Mouse (Mus musculus) megakaryocyte-erythroid progenitor cell, adult 5-6 weeks (primary cell): ENCODE data around the gene Apol11a. TPM values are rescaled to one million over a fixed set of nuclear protein-coding genes. Genes with fewer than 3 reads are reported as not detected.
"Not testable (repeated sequence)": the region's sequence is repeated elsewhere in the genome, so short reads cannot be mapped to it uniquely, and the experiment has no call there.

Experiments used
- ATAC-seq: replicated peaks from 2 replicates; pipeline ENCODE4 v1.8.0; 2016; ENCODE audit warnings: mild to moderate bottlenecking, inconsistent platforms; ENCODE audit not compliant: severe bottlenecking, poor library complexity, low FRiP score, low TSS enrichment
- total RNA-seq, 2 experiments: library from RNA; stranded (forward) in 1 of 2; stranded (reverse) in 1 of 2; fragments of 200-1000, 215-1000 nt in 1 of 2; fragments of >200 nt in 1 of 2; fragmentation: Nextera tagmentation in 1 of 2; gene quantifications; 2 replicates each; pipeline ENCODE4 v1.2.3; 2014 to 2017

Apol11a gene
- total RNA-seq (2014; fragmentation: Nextera tagmentation), result not detected in 2 replicates
- not detected in 2 replicates for total RNA-seq (2017)

DNA sequence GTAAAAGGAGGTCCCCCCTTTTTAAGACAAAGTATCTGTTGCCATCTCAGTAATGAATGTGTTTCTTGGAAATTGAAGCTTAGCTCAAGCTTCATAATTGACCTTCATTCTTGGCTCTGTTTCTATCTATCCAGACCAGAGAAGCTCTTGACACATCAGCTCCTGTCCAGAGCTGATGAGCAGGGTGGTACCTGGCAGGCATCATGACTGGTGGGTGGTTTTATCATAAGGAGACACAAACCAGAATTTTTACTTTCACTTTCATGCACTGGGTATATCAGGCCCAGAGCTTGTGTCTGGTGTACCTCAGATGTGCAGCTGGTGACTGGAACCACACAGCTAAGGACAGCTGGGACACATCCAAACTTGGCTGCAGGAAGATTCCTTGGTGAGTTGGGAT, at the start of gene Apol11a:
Gene Apol11a (plus strand): TSS at position 306 of the 400 bp plus-strand sequence.
- ATAC-seq, result peak; percentile 52; the same call in 1 of the 2 replicates

DNA sequence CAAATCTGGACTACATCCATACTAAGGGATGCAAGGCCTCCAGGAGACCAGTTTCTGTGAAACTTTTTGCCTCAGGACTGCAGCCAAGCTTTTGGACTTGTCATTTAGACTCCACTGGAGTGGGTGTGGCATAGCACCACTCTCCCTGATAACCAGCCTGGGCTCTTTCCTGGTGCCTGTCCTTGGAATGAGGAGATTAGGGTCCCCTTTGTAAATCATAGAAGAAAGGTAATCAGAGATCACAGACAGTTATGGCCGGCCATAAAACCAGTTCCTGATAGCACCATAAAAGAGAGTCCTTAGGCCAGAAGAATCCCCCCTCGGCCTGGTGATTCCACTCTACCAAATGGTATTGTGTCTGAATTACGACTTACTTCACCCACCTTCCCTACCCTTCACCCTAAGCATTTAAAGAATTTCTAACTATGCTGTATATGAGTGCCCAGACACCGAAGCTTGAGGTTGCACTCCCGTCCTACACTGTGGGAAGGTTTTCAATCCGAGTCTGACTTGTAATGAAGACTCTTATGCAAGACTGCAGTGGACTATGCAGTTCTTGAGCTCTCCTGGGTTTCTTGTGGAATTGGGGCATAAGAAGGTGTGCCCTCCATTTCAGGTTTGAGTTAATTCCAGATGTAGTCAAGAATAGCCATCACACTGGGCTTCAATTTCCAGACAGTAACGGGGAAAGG, 33.2 kb upstream of the Apol11a start:
- not testable (repeated sequence) for ATAC-seq

DNA sequence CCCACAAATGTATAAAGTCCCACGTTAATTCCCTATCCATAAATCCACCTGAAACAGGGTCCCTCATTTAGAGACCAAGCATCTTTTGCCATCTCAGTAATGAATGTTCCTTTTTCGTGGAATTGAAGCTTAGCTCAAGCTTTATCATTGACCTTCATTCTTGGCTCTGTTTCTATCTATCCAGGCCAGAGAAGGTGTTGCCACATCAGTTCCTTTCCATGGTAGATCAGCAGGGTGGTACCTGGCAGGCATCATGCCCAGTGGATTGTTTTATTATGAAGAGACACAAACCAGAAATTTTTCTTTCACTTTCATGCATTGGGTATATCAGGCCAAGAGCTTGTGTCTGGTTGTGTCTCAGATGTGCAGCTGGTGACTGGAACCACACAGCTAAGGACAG, 31.4 kb upstream of the Apol11a start, which contains the start of gene Apol10a:
Gene Apol10a (plus strand): TSS at position 355 of the 400 bp plus-strand sequence.
- ATAC-seq, result not testable (repeated sequence)

DNA sequence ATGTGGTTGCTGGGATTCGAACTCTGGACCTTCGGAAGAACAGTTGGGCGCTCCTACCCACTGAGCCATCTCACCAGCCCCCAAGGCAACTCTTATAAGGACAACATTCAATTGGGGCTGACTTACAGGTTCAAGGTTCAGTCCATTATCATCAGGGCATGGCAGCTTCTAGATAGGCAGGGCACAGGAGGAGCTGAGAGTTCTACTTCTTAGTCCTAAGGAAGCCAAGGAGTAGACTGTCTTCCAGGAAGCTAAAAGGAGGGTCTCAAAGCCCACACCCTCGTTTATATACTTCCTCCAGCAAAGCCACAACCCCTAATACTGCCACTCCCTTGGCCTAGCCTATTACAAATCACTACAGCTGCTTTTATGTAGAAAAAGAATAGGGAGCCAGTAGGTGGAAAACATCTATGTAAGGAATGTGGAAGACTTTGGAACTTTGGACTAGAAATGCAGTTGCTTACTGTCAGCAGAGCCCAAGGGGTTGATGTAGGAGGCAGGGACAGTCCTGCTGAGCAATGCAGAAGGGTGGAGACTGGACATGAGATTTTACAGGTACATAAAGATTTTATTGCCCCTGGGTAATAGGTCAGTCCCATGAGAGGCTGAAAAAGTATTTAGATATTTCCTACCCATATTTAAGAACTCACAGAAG, 25.8 kb upstream of the Apol11a start:
- no peak for ATAC-seq

DNA sequence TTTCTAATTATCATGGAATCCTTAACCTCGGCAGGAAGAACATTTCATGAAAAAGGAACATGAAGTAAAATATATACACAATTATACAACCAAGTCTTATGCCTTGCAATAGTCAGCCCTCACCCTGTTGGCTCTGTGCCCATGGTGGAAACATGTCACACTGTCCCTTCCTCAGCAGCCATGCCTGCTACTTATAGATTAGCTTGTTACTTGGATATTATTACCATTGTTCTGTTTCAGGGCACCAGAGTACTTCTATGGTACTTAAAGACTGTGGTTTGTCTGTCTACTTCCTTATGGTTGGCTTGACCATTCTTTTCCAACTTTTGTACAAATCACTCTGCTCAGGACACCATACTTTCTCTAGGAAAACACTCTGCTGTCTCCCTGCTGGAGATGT, 14.9 kb upstream of the Apol11a start:
- ATAC-seq, result not testable (repeated sequence)

DNA sequence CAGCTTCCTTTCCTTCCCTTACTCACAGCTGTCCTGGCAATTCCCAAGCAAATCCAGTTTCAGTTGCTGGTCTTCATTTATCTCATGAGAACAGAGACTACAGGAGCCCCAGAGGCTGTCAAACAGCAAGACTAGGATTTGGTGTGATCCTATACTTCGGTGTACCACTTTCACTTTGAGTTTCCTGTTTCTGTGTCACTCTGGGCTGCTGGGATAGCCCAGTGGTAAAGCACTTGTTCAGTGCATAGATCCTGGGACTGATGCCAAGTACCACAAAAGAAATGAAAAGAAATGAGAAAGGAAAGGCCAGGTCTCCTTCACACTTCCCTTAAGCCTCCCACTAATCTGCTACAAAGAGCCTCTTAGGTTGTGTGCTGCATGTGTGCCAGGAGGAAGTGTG, 13.4 kb upstream of the Apol11a start:
- not testable (repeated sequence) for ATAC-seq

DNA sequence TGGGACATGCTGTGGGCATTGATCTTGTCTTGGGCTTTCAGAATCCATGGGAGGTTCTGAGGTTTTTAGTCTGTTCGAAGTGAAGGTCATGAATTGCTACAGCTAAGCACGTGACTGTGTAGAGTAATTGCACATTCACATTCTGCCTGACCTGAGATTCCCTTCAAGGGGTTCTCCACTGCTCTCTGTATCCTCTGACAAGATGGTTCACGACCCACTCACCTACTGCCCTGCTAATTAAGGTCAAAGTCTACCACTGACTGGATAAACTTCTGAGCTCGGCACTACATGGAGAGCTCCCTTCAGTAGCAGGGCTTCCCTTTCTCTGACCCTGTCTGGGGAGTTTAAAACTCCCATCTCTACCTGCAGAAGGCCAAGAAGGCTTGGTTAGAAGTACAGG, 12.5 kb downstream of the Apol11a start:
- not testable (repeated sequence) for ATAC-seq

DNA sequence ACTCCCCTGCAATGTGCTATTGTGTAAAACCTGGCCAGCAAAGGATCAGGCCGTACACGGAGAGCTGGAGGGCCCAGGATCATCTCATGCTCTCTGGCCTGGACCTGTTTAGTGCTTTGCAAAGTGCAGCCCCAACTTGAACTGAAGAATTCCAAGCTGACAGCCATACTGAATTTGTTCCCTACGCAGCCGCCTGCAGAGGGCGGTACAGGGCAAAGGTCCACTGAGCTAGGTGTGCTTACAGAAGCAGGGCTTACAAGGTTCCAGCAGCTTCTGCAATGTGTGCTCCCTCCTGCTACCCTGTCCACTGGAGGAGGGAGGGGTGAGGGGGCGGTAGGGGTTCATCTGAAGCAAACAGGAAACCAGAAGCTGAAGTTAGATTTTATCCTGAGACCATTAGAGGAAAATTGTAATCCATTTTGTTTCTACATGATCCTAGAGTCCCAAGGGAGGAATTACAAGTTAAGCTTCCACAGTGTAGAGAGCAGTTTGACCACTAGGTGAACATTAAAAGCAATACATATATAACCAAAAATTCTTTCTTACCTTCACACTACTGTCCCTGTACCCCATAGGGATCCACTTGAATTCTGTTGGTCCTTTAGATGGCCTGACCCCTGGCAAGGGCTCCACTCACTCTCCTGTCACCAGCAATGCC, 15.2 kb downstream of the Apol11a start:
- ATAC-seq, result 0 out of 2 replicates have a peak, but pooled peaks have one; percentile 46

DNA sequence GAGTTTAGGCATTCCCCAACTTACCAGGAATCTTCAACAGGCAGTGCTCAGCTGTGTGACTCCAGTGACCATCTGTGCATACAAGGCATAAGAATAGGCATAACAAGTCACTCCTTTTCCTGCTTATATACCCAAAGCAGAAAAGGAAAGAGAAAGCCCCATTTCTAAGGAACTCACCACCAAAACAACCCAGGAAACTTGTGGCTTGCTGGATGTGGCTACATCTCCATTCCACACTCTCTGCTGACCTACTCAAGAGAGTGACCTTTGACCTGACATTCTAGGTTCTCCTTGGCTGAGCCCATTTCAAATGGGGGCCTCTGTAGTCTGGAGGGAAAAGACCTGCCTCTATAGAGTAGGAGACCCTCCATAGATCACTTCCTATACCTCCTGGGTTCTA, 25.1 kb downstream of the Apol11a start, which contains the start of gene Apol7c:
Gene Apol7c (minus strand): TSS at position 101 of the 400 bp plus-strand sequence.
- no peak for ATAC-seq

DNA sequence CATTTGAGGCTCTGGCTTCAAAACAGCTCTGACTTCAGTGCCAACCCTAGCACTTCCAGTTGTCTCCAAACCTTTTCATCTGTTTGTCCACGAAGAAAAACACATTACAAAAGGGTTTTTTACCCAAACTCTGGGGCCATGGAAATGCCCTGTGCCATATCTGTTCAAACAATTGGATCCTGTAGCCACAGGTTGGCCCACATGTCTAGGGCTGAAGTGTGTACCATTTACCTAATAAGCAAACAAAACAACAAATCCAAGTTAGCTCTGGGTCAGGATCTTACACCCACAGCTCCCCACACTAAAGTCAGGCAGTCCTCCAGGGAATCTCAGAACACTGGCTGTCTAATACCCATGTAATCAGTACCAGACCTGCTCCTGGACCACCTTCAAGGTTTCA, 31.1 kb downstream of the Apol11a start:
- ATAC-seq, result not testable (repeated sequence)

DNA sequence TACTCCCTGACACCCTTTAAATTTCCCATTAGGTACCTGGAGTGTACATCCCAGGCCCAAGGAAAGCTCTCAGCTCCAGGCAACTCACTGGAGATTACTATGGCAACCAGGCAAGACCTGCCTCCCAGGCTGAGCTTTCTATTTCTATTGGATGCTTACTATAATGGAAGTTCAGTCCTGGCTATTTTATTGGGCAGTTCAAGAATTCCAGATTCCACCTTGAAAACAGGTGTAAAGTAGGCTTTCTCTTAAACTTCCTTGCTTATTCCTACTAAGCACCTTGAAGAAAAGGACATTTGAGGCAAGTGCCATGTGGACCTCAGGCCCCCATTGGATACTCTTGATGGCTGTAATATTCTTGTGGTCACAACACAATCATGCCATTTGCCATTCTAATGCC, 53.7 kb downstream of the Apol11a start, which contains the start of gene 1700025B11Rik:
Gene 1700025B11Rik (minus strand): TSS at position 101 of the 400 bp plus-strand sequence.
- ATAC-seq, result no peak

DNA sequence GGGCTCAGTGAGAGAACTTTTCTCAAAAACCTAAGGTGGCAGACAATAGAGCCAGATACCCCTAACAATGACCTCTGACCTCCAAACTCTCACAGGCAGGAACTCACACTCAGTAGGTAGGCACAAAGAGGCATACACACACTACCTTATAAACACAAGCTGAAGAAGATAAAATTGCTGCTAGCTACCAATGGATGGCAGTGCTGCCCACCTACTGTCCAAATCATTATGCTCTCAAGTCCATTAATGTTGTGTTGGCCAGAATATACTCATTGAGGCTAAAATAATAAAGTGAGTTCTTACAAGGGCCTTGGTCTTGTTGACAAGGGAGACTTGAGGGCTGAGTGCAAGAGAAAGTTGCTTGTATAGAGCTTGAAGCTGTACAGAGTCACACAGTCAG, 55.1 kb downstream of the Apol11a start:
- ATAC-seq, result no peak

Other genes starting within 250 kb of the Apol11a start
- 0.37 and 1.8 TPM in 2 replicates for gene Rbfox2, start 201.3 kb upstream of the Apol11a start, total RNA-seq (2014; fragmentation: Nextera tagmentation)
- gene Rbfox2, start 201.3 kb upstream of the Apol11a start, total RNA-seq (2017), result 0.28 and 1.4 TPM in 2 replicates
- gene Apol7a, start 109.2 kb upstream of the Apol11a start, total RNA-seq (2014; fragmentation: Nextera tagmentation), result not detected in 2 replicates
- not detected in 2 replicates for gene Apol7a, start 109.2 kb upstream of the Apol11a start, total RNA-seq (2017)
- not detected in 2 replicates for gene Apol9a, start 97.1 kb upstream of the Apol11a start, total RNA-seq (2014; fragmentation: Nextera tagmentation)
- 0.99 TPM in 1 of 2 replicates, not detected in the other for gene Apol9a, start 97.1 kb upstream of the Apol11a start, total RNA-seq (2017)
- gene Apol7b, start 60.8 kb upstream of the Apol11a start, total RNA-seq (2014; fragmentation: Nextera tagmentation), result 2.3 TPM in 1 of 2 replicates, not detected in the other
- gene Apol7b, start 60.8 kb upstream of the Apol11a start, total RNA-seq (2017), result not detected in 2 replicates
- gene Apol10a, start 31.2 kb upstream of the Apol11a start, total RNA-seq (2014; fragmentation: Nextera tagmentation), result not detected in 2 replicates
- gene Apol10a, start 31.2 kb upstream of the Apol11a start, total RNA-seq (2017), result not detected in 2 replicates
- not detected in 2 replicates for gene Apol7c, start 25.0 kb downstream of the Apol11a start, total RNA-seq (2014; fragmentation: Nextera tagmentation)
- gene Apol7c, start 25.0 kb downstream of the Apol11a start, total RNA-seq (2017), result not detected in 2 replicates
- not detected in 2 replicates for gene 1700025B11Rik, start 53.6 kb downstream of the Apol11a start, total RNA-seq (2014; fragmentation: Nextera tagmentation)
- gene 1700025B11Rik, start 53.6 kb downstream of the Apol11a start, total RNA-seq (2017), result not detected in 2 replicates
- not detected in 2 replicates for gene Apol10b, start 87.9 kb downstream of the Apol11a start, total RNA-seq (2014; fragmentation: Nextera tagmentation)
- gene Apol10b, start 87.9 kb downstream of the Apol11a start, total RNA-seq (2017), result not detected in 2 replicates
- gene Gm36245, start 91.0 kb downstream of the Apol11a start, total RNA-seq (2014; fragmentation: Nextera tagmentation), result not detected in 2 replicates
- not detected in 2 replicates for gene Gm36245, start 91.0 kb downstream of the Apol11a start, total RNA-seq (2017)
- not detected in 2 replicates for gene Apol11b, start 135.0 kb downstream of the Apol11a start, total RNA-seq (2014; fragmentation: Nextera tagmentation)
- 0.52 TPM in 1 of 2 replicates, not detected in the other for gene Apol11b, start 135.0 kb downstream of the Apol11a start, total RNA-seq (2017)
- 1.2 TPM in 1 of 2 replicates, not detected in the other for gene Apol7e, start 190.6 kb downstream of the Apol11a start, total RNA-seq (2014; fragmentation: Nextera tagmentation)
- gene Apol7e, start 190.6 kb downstream of the Apol11a start, total RNA-seq (2017), result 1.5 and 2.0 TPM in 2 replicates
- gene Apol9b, start 220.8 kb downstream of the Apol11a start, total RNA-seq (2014; fragmentation: Nextera tagmentation), result not detected in 2 replicates
- gene Apol9b, start 220.8 kb downstream of the Apol11a start, total RNA-seq (2017), result 0.38 TPM in 1 of 2 replicates, not detected in the other
- 3.8 and 5.5 TPM in 2 replicates for gene Apol8, start 248.7 kb downstream of the Apol11a start, total RNA-seq (2014; fragmentation: Nextera tagmentation)
- gene Apol8, start 248.7 kb downstream of the Apol11a start, total RNA-seq (2017), result 1.4 and 1.6 TPM in 2 replicates